Mouse (Mus musculus) midbrain, embryonic 14.5 days (tissue): ENCODE measurements around the gene Tspan3. TPM values are rescaled to one million over a fixed set of nuclear protein-coding genes. Genes with fewer than 3 reads are reported as not detected.

Experiments
- ATAC-seq: fragments of 200-750 bp; cut with Nextera tagmentation; 2 replicates; pipeline ENCODE4 v1.8.0; 2017; ENCODE audit warnings: moderate number of reproducible peaks, moderate library complexity; ENCODE audit not compliant: low FRiP score, low TSS enrichment
- DNase-seq: peaks from one replicate; pipeline ENCODE4 v3.0.0-alpha.2; 2015
- H3K27ac ChIP-seq: fragments of 300-500 bp; sonication (generic); replicated peaks from 2 replicates; pipeline ENCODE4 v1.5.1; 2014; ENCODE audit warnings: mild to moderate bottlenecking, low read depth, low read length, moderate library complexity
- H3K27me3 ChIP-seq: fragments of 300-500 bp; sonication (generic); 2 replicates; pipeline ENCODE4 v1.6.1; 2014; ENCODE audit warnings: low read length, control low read depth, mixed read lengths; ENCODE audit not compliant: control insufficient read depth, insufficient read depth
- H3K36me3 ChIP-seq: fragments of 300-500 bp; sonication (generic); 2 replicates; pipeline ENCODE4 v1.6.1; 2014; ENCODE audit warnings: low read length, control low read depth; ENCODE audit not compliant: control insufficient read depth, insufficient read depth
- H3K4me1 ChIP-seq: fragments of 300-500 bp; sonication (generic); 2 replicates; pipeline ENCODE4 v1.6.1; 2014; ENCODE audit warnings: mild to moderate bottlenecking, antibody characterized with exemption, low read length, control low read depth; ENCODE audit not compliant: control insufficient read depth, insufficient read depth
- H3K4me2 ChIP-seq: fragments of 300-500 bp; sonication (generic); 2 replicates; pipeline ENCODE4 v1.6.1; 2014; ENCODE audit warnings: mild to moderate bottlenecking, low read length, moderate library complexity
- H3K4me3 ChIP-seq: fragments of 300-500 bp; sonication (generic); replicated peaks from 2 replicates; pipeline ENCODE4 v1.5.1; 2014; ENCODE audit warnings: low read depth, low read length
- H3K9ac ChIP-seq: fragments of 300-500 bp; sonication (generic); replicated peaks from 2 replicates; pipeline ENCODE4 v1.6.1; 2014; ENCODE audit warnings: mild to moderate bottlenecking, low read length, moderate library complexity
- H3K9me3 ChIP-seq: fragments of 300-500 bp; sonication (generic); 2 replicates; pipeline ENCODE4 v1.6.1; 2016; ENCODE audit warnings: low read length, control low read depth, mixed read lengths; ENCODE audit not compliant: control insufficient read depth
- WGBS: fragments of 180-500 bp; shearing (Covaris S2); extraction: QIAGEN DNeasy Blood & Tissue Kit; methylation state at CpG from one replicate; pipeline ENCODE4 v1.1.7; 2014; 5-methylcytosine and 5-hydroxymethylcytosine counted together
- polyA plus RNA-seq: library from polyadenylated mRNA; unstranded; fragments of >200 nt; fragmentation: Nextera tagmentation; extraction: Ambion mirVana; gene quantifications from 2 replicates; pipeline ENCODE4 v1.2.1, GENCODE M21; 2014

Gene Tspan3
- polyA plus RNA-seq, 1 experiment from 2014 or later, result 629 TPM

GRCm38 (mm10) chr9:56200200-56200599, 34.9 kb upstream of the Tspan3 start:
- 60% methylated on average over 2 of the region's 2 CpGs for WGBS
- Histone ChIP-seq H3K27me3 (no peaks in the 10 kb centered on the region), H3K36me3 (no peaks in the 10 kb centered on the region), H3K4me3 (no peak overlapping the region), H3K9ac (no peak overlapping the region), H3K4me1 (no peaks in the 10 kb centered on the region), H3K4me2 (no peak overlapping the region), H3K27ac (no peak overlapping the region), H3K9me3 (no peaks in the 10 kb centered on the region)
- ATAC-seq, result no peak
- no peak for DNase-seq

GRCm38 (mm10) chr9:56196921-56197320, 31.6 kb upstream of the Tspan3 start:
- Histone ChIP-seq H3K9ac (no peak overlapping the region), H3K4me2 (no peak overlapping the region), H3K36me3 (no peaks in the 10 kb centered on the region), H3K4me1 (peaks cover 6% of the 10 kb centered on the region), H3K9me3 (no peaks in the 10 kb centered on the region), H3K4me3 (no peak overlapping the region), H3K27ac (no peak overlapping the region), H3K27me3 (no peaks in the 10 kb centered on the region)
- 86% methylated on average over 4 of the region's 4 CpGs for WGBS
- DNase-seq (no peak), ATAC-seq (no peak)

GRCm38 (mm10) chr9:56195193-56195592, 29.9 kb upstream of the Tspan3 start:
- WGBS, result 44% methylated on average over 3 of the region's 3 CpGs
- no peaks in the 10 kb centered on the region for H3K9me3 ChIP-seq
- no peak overlapping the region for H3K9ac ChIP-seq
- no peak overlapping the region for H3K4me2 ChIP-seq
- no peak for ATAC-seq
- peaks cover 6% of the 10 kb centered on the region for H3K4me1 ChIP-seq
- no peak overlapping the region for H3K4me3 ChIP-seq
- no peaks in the 10 kb centered on the region for H3K36me3 ChIP-seq
- DNase-seq, result peak; percentile 30
- H3K27me3 ChIP-seq, result no peaks in the 10 kb centered on the region
- H3K27ac ChIP-seq, result no peak overlapping the region

GRCm38 (mm10) chr9:56191498-56192455, 26.5 kb upstream of the Tspan3 start:
- Histone ChIP-seq H3K4me2 (no peak overlapping the region), H3K27me3 (no peaks in the 10 kb centered on the region), H3K36me3 (no peaks in the 10 kb centered on the region), H3K4me3 (no peak overlapping the region), H3K4me1 (peaks cover 6% of the 10 kb centered on the region), H3K9me3 (no peaks in the 10 kb centered on the region), H3K9ac (no peak overlapping the region), H3K27ac (peak overlapping the region; percentile 39)
- DNase-seq (peak; percentile 59), ATAC-seq (no peak)
- WGBS, result 56% methylated on average over 11 of the region's 11 CpGs

- H3K36me3 ChIP-seq, result no peaks in the 10 kb centered on the region
- no peak overlapping the region for H3K27ac ChIP-seq
- H3K4me3 ChIP-seq, result no peak overlapping the region
- no peaks in the 10 kb centered on the region for H3K9me3 ChIP-seq
- 27% methylated on average over 8 of the region's 8 CpGs for WGBS
- H3K27me3 ChIP-seq, result no peaks in the 10 kb centered on the region
- H3K4me2 ChIP-seq, result no peak overlapping the region
- DNase-seq (peak; percentile 31), ATAC-seq (no peak)
- H3K9ac ChIP-seq, result no peak overlapping the region
- peaks cover 8% of the 10 kb centered on the region; the same call in 1 of the 2 replicates for H3K4me1 ChIP-seq
These were observed 15.0 kb upstream of the Tspan3 start for GRCm38 (mm10) chr9:56180118-56180781.

GRCm38 (mm10) chr9:56179416-56180117, 14.3 kb upstream of the Tspan3 start:
- 81% methylated on average over 6 of the region's 6 CpGs for WGBS
- H3K4me2 ChIP-seq, result no peak overlapping the region
- H3K9me3 ChIP-seq, result no peaks in the 10 kb centered on the region
- no peak overlapping the region for H3K9ac ChIP-seq
- no peak overlapping the region for H3K27ac ChIP-seq
- no peaks in the 10 kb centered on the region for H3K27me3 ChIP-seq
- H3K36me3 ChIP-seq, result no peaks in the 10 kb centered on the region
- DNase-seq, result peak; percentile 54
- no peak overlapping the region for H3K4me3 ChIP-seq
- peaks cover 8% of the 10 kb centered on the region; the same call in 1 of the 2 replicates for H3K4me1 ChIP-seq
- no peak for ATAC-seq

- Histone ChIP-seq H3K27me3 (no peaks in the 10 kb centered on the region), H3K9ac (no peak overlapping the region), H3K4me1 (peaks cover 8% of the 10 kb centered on the region; the same call in 1 of the 2 replicates), H3K36me3 (no peaks in the 10 kb centered on the region), H3K4me3 (no peak overlapping the region), H3K9me3 (no peaks in the 10 kb centered on the region), H3K27ac (no peak overlapping the region), H3K4me2 (no peak overlapping the region)
- WGBS, result 83% methylated on average over 4 of the region's 4 CpGs
- no peak for ATAC-seq
- DNase-seq, result no peak
These were observed 12.1 kb upstream of the Tspan3 start for GRCm38 (mm10) chr9:56177354-56177753.

GRCm38 (mm10) chr9:56175316-56175715, 10.0 kb upstream of the Tspan3 start:
- Histone ChIP-seq H3K4me1 (peaks cover 4% of the 10 kb centered on the region; the same call in 1 of the 2 replicates), H3K9me3 (no peaks in the 10 kb centered on the region), H3K27ac (no peak overlapping the region), H3K27me3 (no peaks in the 10 kb centered on the region), H3K36me3 (no peaks in the 10 kb centered on the region), H3K9ac (no peak overlapping the region), H3K4me2 (no peak overlapping the region), H3K4me3 (no peak overlapping the region)
- ATAC-seq (no peak), DNase-seq (no peak)
- WGBS, result 81% methylated on average over 3 of the region's 3 CpGs
